9 mouse cellular contexts compared by ENCODE assay signal in the genomic region with DNA sequence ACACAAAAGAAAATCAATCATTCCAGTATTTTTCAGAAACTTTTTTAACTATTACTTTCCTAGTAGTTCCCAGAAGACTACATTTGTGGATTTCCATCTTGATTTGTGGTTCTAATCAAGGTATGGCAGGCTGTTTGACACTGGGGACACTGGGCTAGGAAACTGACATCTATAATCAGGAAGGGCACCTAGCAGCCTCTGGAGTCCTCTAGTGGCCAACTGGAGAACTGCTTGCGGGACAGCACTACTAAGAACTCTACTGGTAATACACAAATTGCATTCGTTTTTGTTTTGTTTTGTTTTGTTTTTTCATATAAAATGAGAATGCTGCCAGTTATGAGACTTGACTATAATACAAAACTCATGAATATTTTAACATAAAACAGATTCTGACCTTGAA.
A peak's percentile ranks its signal among the peaks of the same experiment; 100 is the strongest.
DNase-seq lines count a peak whose midpoint lies in the region; ATAC-seq lines count a peak whose summit lies in the region.
"Had no signal": no experiment of that assay in that cellular context is flagged by ENCODE, and none has a peak within 500 bp of the region (broad histone marks: within the 10 kb centered on the region; RNA-seq: fewer than 3 reads in every experiment).

No protein-coding gene starts in this region.

- no peak for ATAC-seq in kidney, embryonic 14.5 days (ENCODE audit: low FRiP score, low TSS enrichment)
- ATAC-seq in granulocyte monocyte progenitor cell, adult 5-6 weeks (replicated peaks; ENCODE audit: poor library complexity, severe bottlenecking) = peak; percentile 66
- no peak for ATAC-seq in neural tube, embryonic 11.5 days (ENCODE audit: insufficient read depth, low FRiP score, low TSS enrichment)

- no peak overlapping the region for H3K27ac ChIP-seq in kidney, embryonic 14.5 days (ENCODE audit: low read depth, low read length)
- H3K27ac ChIP-seq in neural tube, embryonic 11.5 days (ENCODE audit: low read depth, low read length) = no peak overlapping the region

- DNase-seq in kidney, adult 11 months = peak; percentile 11
- peak; percentile 71 for DNase-seq in NIH3T3 (ENCODE audit: low read depth)
- DNase-seq in cerebellum, postnatal 14 days = peak; percentile 85 to 88
- peak; percentile 67 to 70 for DNase-seq in left cerebral cortex, adult 18-20 months (ENCODE audit: low spot score in 2 of 2)
- DNase-seq in neural tube, embryonic 11.5 days (ENCODE audit: low spot score) = peak; percentile 61
- DNase-seq in thymus, postnatal 14 days = peak; percentile 60

- H3K9me3 ChIP-seq in kidney, embryonic 14.5 days (ENCODE audit: control insufficient read depth, low read length) = no peaks in the 10 kb centered on the region
- H3K9me3 ChIP-seq in neural tube, embryonic 11.5 days (ENCODE audit: control insufficient read depth, low read length) = no peaks in the 10 kb centered on the region
- H3K9me3 ChIP-seq: megakaryocyte, embryonic 14.5 days had no signal

- H3K4me1 ChIP-seq in kidney, embryonic 14.5 days (ENCODE audit: control insufficient read depth, insufficient read depth, low read length) = no peaks in the 10 kb centered on the region
- no peaks in the 10 kb centered on the region for H3K4me1 ChIP-seq in neural tube, embryonic 11.5 days (ENCODE audit: control insufficient read depth, insufficient read depth, low read length)
- H3K4me1 ChIP-seq: megakaryocyte, embryonic 14.5 days had no signal

- H3K4me3 ChIP-seq in kidney, embryonic 14.5 days (ENCODE audit: low read length) = no peak overlapping the region
- no peak overlapping the region for H3K4me3 ChIP-seq in neural tube, embryonic 11.5 days (ENCODE audit: low read depth, low read length)
- H3K4me3 ChIP-seq: megakaryocyte, embryonic 14.5 days had no signal

- 26% methylated on average over 2 of the region's 2 CpGs for WGBS in kidney, embryonic 14.5 days
- WGBS in neural tube, embryonic 11.5 days = 30% methylated on average over 2 of the region's 2 CpGs

- H3K4me2 ChIP-seq in kidney, embryonic 14.5 days (replicated peaks; ENCODE audit: low read depth, low read length) = no peak overlapping the region
- no peak overlapping the region for H3K4me2 ChIP-seq in neural tube, embryonic 11.5 days (ENCODE audit: low read depth)

- no peaks in the 10 kb centered on the region; the same call in 1 of the 2 replicates for H3K36me3 ChIP-seq in kidney, embryonic 14.5 days (ENCODE audit: control insufficient read depth, insufficient read depth, low read length)
- no peaks in the 10 kb centered on the region for H3K36me3 ChIP-seq in neural tube, embryonic 11.5 days (ENCODE audit: control insufficient read depth, insufficient read depth, low read length)

- no peak overlapping the region for H3K9ac ChIP-seq in kidney, embryonic 14.5 days (ENCODE audit: low read depth, low read length)
- H3K9ac ChIP-seq in neural tube, embryonic 11.5 days (ENCODE audit: low read length) = no peak overlapping the region

- no peaks in the 10 kb centered on the region for H3K27me3 ChIP-seq in kidney, embryonic 14.5 days (ENCODE audit: control insufficient read depth, insufficient read depth, low read length)
- no peaks in the 10 kb centered on the region for H3K27me3 ChIP-seq in neural tube, embryonic 11.5 days (ENCODE audit: control insufficient read depth, insufficient read depth, low read length)
- H3K27me3 ChIP-seq: megakaryocyte, embryonic 14.5 days had no signal

Comparison
In these comparisons a context has a peak if more than half of its experiments do, and no peak if none do; other contexts are left out.
1. DNase-seq: peak in every context shown above with its lines; median percentile 86 in cerebellum, postnatal 14 days; 71 in NIH3T3; 68 in left cerebral cortex, adult 18-20 months; 61 in neural tube, embryonic 11.5 days; 60 in thymus, postnatal 14 days; 11 in kidney, adult 11 months.